ENCODE assay signal across 8 mouse cellular contexts in the genomic region with DNA sequence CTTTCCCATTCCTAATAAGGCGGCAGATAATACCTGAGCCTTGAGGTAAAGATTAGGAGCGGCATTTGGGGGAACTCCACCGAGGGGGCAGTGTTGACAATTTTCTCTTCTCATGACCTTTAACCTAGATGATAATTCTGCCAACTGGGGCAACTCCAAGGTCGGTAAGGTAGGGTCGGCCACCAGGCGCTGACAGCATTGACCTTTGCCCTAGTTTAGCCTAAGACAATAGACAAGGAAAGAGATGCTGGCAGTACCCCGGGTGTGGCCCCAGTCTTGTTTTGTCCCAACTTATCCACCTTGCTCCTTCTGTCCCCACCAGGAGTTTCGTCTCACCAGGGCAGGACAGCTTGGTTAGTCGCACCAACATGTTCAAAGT. TPM values are rescaled to one million over a fixed set of nuclear protein-coding genes. Genes with fewer than 3 reads are reported as not detected.
DNase-seq lines count a peak whose midpoint lies in the region; ATAC-seq and TF ChIP-seq lines count a peak whose summit lies in the region.

No protein-coding gene starts in this region.

- H3K9ac ChIP-seq in heart, embryonic 13.5 days: peak overlapping the region; percentile 87
- peak overlapping the region; percentile 76 for H3K9ac ChIP-seq in liver, embryonic 16.5 days (ENCODE audit: low read depth, low read length)

- H3K4me2 ChIP-seq in heart, embryonic 13.5 days: peak overlapping the region; percentile 74
- H3K4me2 ChIP-seq in liver, embryonic 16.5 days (ENCODE audit: low read depth, low read length): peak overlapping the region; percentile 74

- peaks cover 17% of the 10 kb centered on the region for H3K4me1 ChIP-seq in heart, embryonic 13.5 days
- peaks cover 4% of the 10 kb centered on the region; the same call in 1 of the 2 replicates for H3K4me1 ChIP-seq in bone marrow macrophage, adult 2 months (ENCODE audit: control insufficient read depth, insufficient read depth, low read length)
- peaks cover 20% of the 10 kb centered on the region; the same call in 1 of the 2 replicates for H3K4me1 ChIP-seq in hindbrain, embryonic 10.5 days (replicated peaks)
- peaks cover 9% of the 10 kb centered on the region for H3K4me1 ChIP-seq in liver, embryonic 16.5 days (ENCODE audit: control insufficient read depth, low read depth, low read length)

- ATAC-seq in heart, embryonic 13.5 days (ENCODE audit: extremely low read depth, insufficient number of reproducible peaks, low FRiP score, low TSS enrichment): peak; percentile 11; the same call in 1 of the 2 replicates
- peak; percentile 1 for ATAC-seq in liver, embryonic 16.5 days (ENCODE audit: low read depth)
- no peak for ATAC-seq in activated CD4-positive, CD25-positive, alpha-beta regulatory T cell, adult 4 months

- no peak for TF ChIP-seq POLR2A in bone marrow macrophage, adult 2 months (IDR thresholded peaks at IDR 0.05; ENCODE audit: borderline replicate concordance, low read depth, low read length)

- H3K27me3 ChIP-seq in heart, embryonic 13.5 days (replicated peaks): no peaks in the 10 kb centered on the region
- H3K27me3 ChIP-seq in hindbrain, embryonic 10.5 days (ENCODE audit: insufficient read depth, poor library complexity, severe bottlenecking): no peaks in the 10 kb centered on the region
- no peaks in the 10 kb centered on the region for H3K27me3 ChIP-seq in liver, embryonic 16.5 days (ENCODE audit: control insufficient read depth, insufficient read depth, low read depth, low read length)

- intact Hi-C loops in heart, postnatal 36 days (cut with DNase I): no loop called here

- H3K36me3 ChIP-seq in heart, embryonic 13.5 days: peaks cover 23% of the 10 kb centered on the region
- peaks cover 24% of the 10 kb centered on the region for H3K36me3 ChIP-seq in hindbrain, embryonic 10.5 days
- peaks cover 15% of the 10 kb centered on the region for H3K36me3 ChIP-seq in liver, embryonic 16.5 days (ENCODE audit: control insufficient read depth, insufficient read depth)

- peak overlapping the region; percentile 92 for H3K27ac ChIP-seq in heart, embryonic 13.5 days (replicated peaks)
- H3K27ac ChIP-seq in bone marrow macrophage, adult 2 months (ENCODE audit: insufficient read depth, low read depth, low read length): peak overlapping the region; percentile 37
- peak overlapping the region; percentile 95 for H3K27ac ChIP-seq in hindbrain, embryonic 10.5 days
- H3K27ac ChIP-seq in liver, embryonic 16.5 days (ENCODE audit: low read length): peak overlapping the region; percentile 90

- H3K9me3 ChIP-seq in heart, embryonic 13.5 days: no peaks in the 10 kb centered on the region
- H3K9me3 ChIP-seq in hindbrain, embryonic 10.5 days: peaks cover 11% of the 10 kb centered on the region
- H3K9me3 ChIP-seq in liver, embryonic 16.5 days (replicated peaks; ENCODE audit: control insufficient read depth, low read length): no peaks in the 10 kb centered on the region

- TF ChIP-seq CTCF in bone marrow macrophage, adult 2 months (IDR thresholded peaks at IDR 0.05; ENCODE audit: low read depth, low read length): no peak

- no peak for DNase-seq in heart, postnatal 36 days
- no peak for DNase-seq in hindbrain, embryonic 10.5 days (ENCODE audit: low spot score)
- DNase-seq in cerebellum, adult 18-20 months: no peak
- no peak for DNase-seq in adrenal gland, postnatal 36 days

- H3K4me3 ChIP-seq in heart, embryonic 13.5 days: peak overlapping the region; percentile 80
- peak overlapping the region; percentile 85 for H3K4me3 ChIP-seq in bone marrow macrophage, adult 2 months (ENCODE audit: insufficient read depth, low read length)
- peak overlapping the region; percentile 81 for H3K4me3 ChIP-seq in hindbrain, embryonic 10.5 days
- peak overlapping the region; percentile 91 for H3K4me3 ChIP-seq in liver, embryonic 16.5 days (ENCODE audit: low read depth, low read length)

- WGBS in heart, embryonic 13.5 days: under 1% methylated on average over 9 of the region's 9 CpGs
- WGBS in hindbrain, embryonic 10.5 days: under 1% methylated on average over 9 of the region's 9 CpGs
- WGBS in liver, embryonic 16.5 days (ENCODE audit: insufficient replicate concordance): under 1% methylated on average over 9 of the region's 9 CpGs

RNA-seq across cellular contexts. Expression of a gene that starts 0.7 kb away (rescaled TPM):
- polyA plus RNA-seq in heart, embryonic 13.5 days (2015; fragmentation: Nextera tagmentation; extraction: Ambion mirVana): 21.1 and 23.9 TPM in 2 replicates
- 1 to 10 TPM; 2.2 to 2.6 TPM for total RNA-seq in heart, postnatal 36 days (2021)
- 10.0 and 12.1 TPM in 2 replicates for polyA plus RNA-seq in bone marrow macrophage, adult 2 months (2012; ENCODE audit: insufficient read depth, insufficient read length, missing spikeins)
- polyA plus RNA-seq in hindbrain, embryonic 10.5 days (2016; fragmentation: Nextera tagmentation; extraction: Ambion mirVana): 23.1 and 28.5 TPM in 2 replicates
- polyA plus RNA-seq in liver, embryonic 16.5 days (2015; fragmentation: Nextera tagmentation; extraction: Ambion mirVana): 13.1 and 17.5 TPM in 2 replicates
- 1 to 10 TPM; 2.1 to 4.0 TPM for total RNA-seq in adrenal gland, postnatal 36 days (2021)
- polyA plus RNA-seq in activated CD4-positive, CD25-positive, alpha-beta regulatory T cell, adult 4 months (2017; shearing (Covaris generic)): 10 to 100 TPM; 14.6 to 17.4 TPM

RNA-seq across cellular contexts. Expression of a gene that starts 1.1 kb away (rescaled TPM):
- 132 and 144 TPM in 2 replicates for polyA plus RNA-seq in heart, embryonic 13.5 days (2015; fragmentation: Nextera tagmentation; extraction: Ambion mirVana)
- 100 to 1,000 TPM; 564 to 620 TPM for total RNA-seq in heart, postnatal 36 days (2021)
- 25.5 and 28.4 TPM in 2 replicates for polyA plus RNA-seq in bone marrow macrophage, adult 2 months (2012; ENCODE audit: insufficient read depth, insufficient read length, missing spikeins)
- polyA plus RNA-seq in hindbrain, embryonic 10.5 days (2016; fragmentation: Nextera tagmentation; extraction: Ambion mirVana): 43.1 and 45.2 TPM in 2 replicates
- polyA plus RNA-seq in liver, embryonic 16.5 days (2015; fragmentation: Nextera tagmentation; extraction: Ambion mirVana): 55.0 and 56.8 TPM in 2 replicates
- total RNA-seq in adrenal gland, postnatal 36 days (2021): 100 to 1,000 TPM; 175 to 219 TPM
- polyA plus RNA-seq in activated CD4-positive, CD25-positive, alpha-beta regulatory T cell, adult 4 months (2017; shearing (Covaris generic)): 10 to 100 TPM; 31.7 to 39.6 TPM

RNA-seq across cellular contexts. Expression of a gene that starts 37.0 kb away (rescaled TPM):
- 98.8 and 111 TPM in 2 replicates for polyA plus RNA-seq in heart, embryonic 13.5 days (2015; fragmentation: Nextera tagmentation; extraction: Ambion mirVana)
- total RNA-seq in heart, postnatal 36 days (2021): 10 to 100 TPM; 37.6 to 39.4 TPM
- 34.9 and 45.8 TPM in 2 replicates for polyA plus RNA-seq in bone marrow macrophage, adult 2 months (2012; ENCODE audit: insufficient read depth, insufficient read length, missing spikeins)
- 173 and 217 TPM in 2 replicates for polyA plus RNA-seq in hindbrain, embryonic 10.5 days (2016; fragmentation: Nextera tagmentation; extraction: Ambion mirVana)
- polyA plus RNA-seq in liver, embryonic 16.5 days (2015; fragmentation: Nextera tagmentation; extraction: Ambion mirVana): 67.7 and 82.3 TPM in 2 replicates
- 10 to 100 TPM; 48.7 to 71.2 TPM for total RNA-seq in adrenal gland, postnatal 36 days (2021)
- polyA plus RNA-seq in activated CD4-positive, CD25-positive, alpha-beta regulatory T cell, adult 4 months (2017; shearing (Covaris generic)): 100 to 1,000 TPM in 1 of 2 experiments, 10 to 100 TPM in 1; 99.8 to 114 TPM

Comparison
In these comparisons a context has a peak if more than half of its experiments do, and no peak if none do; other contexts are left out.
1. H3K27ac ChIP-seq: peak in every context shown above with its lines; median percentile 95 in hindbrain, embryonic 10.5 days; 92 in heart, embryonic 13.5 days; 90 in liver, embryonic 16.5 days; 37 in bone marrow macrophage, adult 2 months.